Comparison of ENCODE assay signal across 21 mouse cellular contexts in the genomic region with DNA sequence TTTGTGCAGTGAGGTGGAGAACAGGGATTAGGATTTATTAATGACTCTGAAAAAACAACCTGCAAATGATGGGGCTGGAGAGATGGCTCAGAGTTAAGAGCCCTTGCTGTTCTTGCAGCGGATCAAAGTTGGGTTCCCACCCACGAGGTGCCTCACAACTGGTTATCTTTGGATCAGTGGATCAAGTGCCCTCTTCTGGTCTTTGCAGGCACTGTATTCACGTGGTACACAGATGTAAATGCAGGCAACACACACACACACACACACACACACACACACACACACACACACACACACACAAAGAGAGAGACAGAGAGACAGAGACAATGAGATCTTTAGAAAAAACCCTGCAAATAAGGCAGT. TPM values are rescaled to one million over a fixed set of nuclear protein-coding genes. Genes with fewer than 3 reads are reported as not detected.
DNase-seq lines count a peak whose midpoint lies in the region; ATAC-seq lines count a peak whose summit lies in the region.
"Had no signal": no experiment of that assay in that cellular context is flagged by ENCODE, and none has a peak within 500 bp of the region (broad histone marks: within the 10 kb centered on the region; RNA-seq: fewer than 3 reads in every experiment).

No protein-coding gene starts in this region.

- peak; percentile 16 for DNase-seq in layer of hippocampus, adult 11-12 months (ENCODE audit: low spot score)
- no peak for DNase-seq in layer of hippocampus, adult 8-10 months (ENCODE audit: low spot score in 2 of 2)
- peak; percentile 26 for DNase-seq in 3T3-L1 (ENCODE audit: low read depth, low spot score)
- DNase-seq in 416B (ENCODE audit: low read depth) = peak; percentile 45
- DNase-seq in R1 (ENCODE audit: low read depth, low spot score) = peak; percentile 58
- DNase-seq in gastrocnemius, adult 18-20 months (ENCODE audit: low spot score) = no peak
- no peak for DNase-seq in adrenal gland, adult 2 months
- DNase-seq: adrenal gland, adult 8-10 months; cerebellum, adult 9-10 months; gastrocnemius, postnatal 14 days; lung, embryonic 14.5 days; thymus, postnatal 4 days had no signal

- WGBS in kidney, embryonic 14.5 days = 48% methylated on average over 3 of the region's 3 CpGs

- H3K36me3 ChIP-seq in kidney, embryonic 14.5 days (ENCODE audit: control insufficient read depth, insufficient read depth, low read length) = no peaks in the 10 kb centered on the region
- H3K36me3 ChIP-seq: heart, embryonic 10.5 days; limb, embryonic 15.5 days; neural tube, embryonic 13.5 days; stomach, embryonic 15.5 days had no signal

- no peaks in the 10 kb centered on the region for H3K9me3 ChIP-seq in kidney, embryonic 14.5 days (ENCODE audit: control insufficient read depth, low read length)
- H3K9me3 ChIP-seq: heart, embryonic 10.5 days; limb, embryonic 15.5 days; neural tube, embryonic 13.5 days; stomach, embryonic 15.5 days had no signal

- no peak overlapping the region for H3K27ac ChIP-seq in kidney, embryonic 14.5 days (ENCODE audit: low read depth, low read length)
- H3K27ac ChIP-seq: heart, embryonic 10.5 days; limb, embryonic 15.5 days; neural tube, embryonic 13.5 days; stomach, embryonic 15.5 days had no signal

- H3K4me2 ChIP-seq in kidney, embryonic 14.5 days (replicated peaks; ENCODE audit: low read depth, low read length) = no peak overlapping the region
- H3K4me2 ChIP-seq: limb, embryonic 15.5 days; lung, embryonic 14.5 days; neural tube, embryonic 13.5 days; stomach, embryonic 15.5 days had no signal

- no peak for ATAC-seq in kidney, embryonic 14.5 days (ENCODE audit: low FRiP score, low TSS enrichment)
- ATAC-seq: intestine, embryonic 16.5 days had no signal

- H3K4me3 ChIP-seq in kidney, embryonic 14.5 days (ENCODE audit: low read length) = no peak overlapping the region
- H3K4me3 ChIP-seq: erythroblast, embryonic 14.5 days; heart, embryonic 10.5 days; limb, embryonic 15.5 days; neural tube, embryonic 13.5 days; stomach, embryonic 15.5 days had no signal

- H3K4me1 ChIP-seq in kidney, embryonic 14.5 days (ENCODE audit: control insufficient read depth, insufficient read depth, low read length) = no peaks in the 10 kb centered on the region
- H3K4me1 ChIP-seq: heart, embryonic 10.5 days; limb, embryonic 15.5 days; neural tube, embryonic 13.5 days; stomach, embryonic 15.5 days had no signal

- no peak overlapping the region for H3K9ac ChIP-seq in kidney, embryonic 14.5 days (ENCODE audit: low read depth, low read length)
- H3K9ac ChIP-seq: limb, embryonic 15.5 days; lung, embryonic 14.5 days; neural tube, embryonic 13.5 days; stomach, embryonic 15.5 days had no signal

- H3K27me3 ChIP-seq in kidney, embryonic 14.5 days (ENCODE audit: control insufficient read depth, insufficient read depth, low read length) = no peaks in the 10 kb centered on the region
- H3K27me3 ChIP-seq: limb, embryonic 15.5 days; neural tube, embryonic 13.5 days; stomach, embryonic 15.5 days had no signal

RNA-seq across cellular contexts. Expression of a gene that starts 18.9 kb away (rescaled TPM):
- not detected for total RNA-seq in layer of hippocampus, adult 8-10 months (2022)
- not detected for total RNA-seq in gastrocnemius, adult 18-20 months (2021)
- total RNA-seq in adrenal gland, adult 2 months (2021) = under 1 TPM in 1 of 2 experiments, not detected in 1; 0.20 TPM
- 0.10 and 0.46 TPM in 2 replicates for polyA plus RNA-seq in adrenal gland, adult 2 months (2012; rRNA removed)
- polyA plus RNA-seq in kidney, embryonic 14.5 days (2014; fragmentation: Nextera tagmentation; extraction: Ambion mirVana) = not detected in 2 replicates
- total RNA-seq: gastrocnemius, postnatal 14 days; heart, postnatal 25 days had no signal
- polyA plus RNA-seq: erythroblast, embryonic 14.5 days; intestine, embryonic 16.5 days; large intestine, adult 2 months; lung, embryonic 14.5 days; neural tube, embryonic 13.5 days; stomach, embryonic 15.5 days had no signal

RNA-seq across cellular contexts. Expression of a gene that starts 28.1 kb away (rescaled TPM):
- total RNA-seq in layer of hippocampus, adult 8-10 months (2022) = not detected
- not detected for total RNA-seq in gastrocnemius, adult 18-20 months (2021)
- total RNA-seq in adrenal gland, adult 2 months (2021) = not detected
- not detected in 2 replicates for polyA plus RNA-seq in adrenal gland, adult 2 months (2012; rRNA removed)
- not detected in 2 replicates for polyA plus RNA-seq in kidney, embryonic 14.5 days (2014; fragmentation: Nextera tagmentation; extraction: Ambion mirVana)
- total RNA-seq: adrenal gland, adult 8-10 months; gastrocnemius, postnatal 14 days; heart, postnatal 25 days had no signal
- polyA plus RNA-seq: erythroblast, embryonic 14.5 days; heart, embryonic 10.5 days; intestine, embryonic 16.5 days; large intestine, adult 2 months; limb, embryonic 15.5 days; lung, embryonic 14.5 days; neural tube, embryonic 13.5 days; stomach, embryonic 15.5 days had no signal

RNA-seq across cellular contexts. Expression of a gene that starts 30.8 kb away (rescaled TPM):
- 10 to 100 TPM; 43.5 to 49.1 (median 47.5) TPM for total RNA-seq in layer of hippocampus, adult 8-10 months (2022)
- total RNA-seq in gastrocnemius, adult 18-20 months (2021) = 10 to 100 TPM; 30.6 to 33.3 TPM
- 10 to 100 TPM; 74.5 to 81.1 TPM for total RNA-seq in adrenal gland, adult 2 months (2021)
- 23.7 and 28.7 TPM in 2 replicates for polyA plus RNA-seq in adrenal gland, adult 2 months (2012; rRNA removed)
- 135 and 142 TPM in 2 replicates for polyA plus RNA-seq in kidney, embryonic 14.5 days (2014; fragmentation: Nextera tagmentation; extraction: Ambion mirVana)

RNA-seq across cellular contexts. Expression of a gene that starts 57.0 kb away (rescaled TPM):
- not detected for total RNA-seq in layer of hippocampus, adult 8-10 months (2022)
- total RNA-seq in gastrocnemius, adult 18-20 months (2021) = not detected
- total RNA-seq in adrenal gland, adult 2 months (2021) = not detected
- not detected in 2 replicates for polyA plus RNA-seq in adrenal gland, adult 2 months (2012; rRNA removed)
- not detected in 2 replicates for polyA plus RNA-seq in kidney, embryonic 14.5 days (2014; fragmentation: Nextera tagmentation; extraction: Ambion mirVana)
- total RNA-seq: adrenal gland, adult 8-10 months; gastrocnemius, postnatal 14 days; heart, postnatal 25 days had no signal
- polyA plus RNA-seq: heart, embryonic 10.5 days; intestine, embryonic 16.5 days; large intestine, adult 2 months; limb, embryonic 15.5 days; lung, embryonic 14.5 days; neural tube, embryonic 13.5 days; stomach, embryonic 15.5 days had no signal

Comparison
In these comparisons a context has a peak if more than half of its experiments do, and no peak if none do; other contexts are left out.
1. DNase-seq: peak in layer of hippocampus, adult 11-12 months (single experiment), 3T3-L1 (single experiment), 416B (single experiment) and R1 (single experiment); none in layer of hippocampus, adult 8-10 months (0 of 2), gastrocnemius, adult 18-20 months (single experiment) and adrenal gland, adult 2 months (single experiment).